Mouse (Mus musculus) bone marrow macrophage, adult 2 months (primary cell): Measurements from ENCODE around the gene Dtx1.

ENCODE experiments used
- CTCF ChIP-seq: IDR thresholded peaks from 2 replicates; pipeline ENCODE4 v1.5.1; 2012; ENCODE audit warnings: low read depth, mild to moderate bottlenecking, low read length, moderate library complexity
- POLR2A ChIP-seq: IDR thresholded peaks from 2 replicates; pipeline ENCODE4 v1.6.1; 2012; ENCODE audit warnings: mild to moderate bottlenecking, low read depth, low read length, borderline replicate concordance

- TF ChIP-seq CTCF (no peak), POLR2A (no peak)
These were observed 17.6 kb upstream of the Dtx1 start for GRCm38 (mm10) chr5:120729319-120729718.
